Mouse (Mus musculus) olfactory bulb, adult 2 months (tissue): Measurements from ENCODE around the gene Bcas3. TPM values are rescaled to one million over a fixed set of nuclear protein-coding genes. Genes with fewer than 3 reads are reported as not detected.

Experiments
- H3K27ac ChIP-seq: fragments of 200-500 bp; 2 replicates; pipeline ENCODE4 v1.5.1; 2012; ENCODE audit warnings: low read depth, low read length; ENCODE audit not compliant: insufficient read depth
- H3K4me1 ChIP-seq: fragments of 200-500 bp; 2 replicates; pipeline ENCODE4 v1.6.1; 2012; ENCODE audit warnings: low read length; ENCODE audit not compliant: control insufficient read depth, insufficient read depth
- H3K4me3 ChIP-seq: fragments of 200-500 bp; 2 replicates; pipeline ENCODE4 v1.5.1; 2012; ENCODE audit warnings: mild to moderate bottlenecking, low read depth, low read length, moderate library complexity; ENCODE audit not compliant: insufficient read depth
- CTCF ChIP-seq: fragments of 200-500 bp; IDR thresholded peaks from 2 replicates; pipeline ENCODE4 v1.5.1; 2012; ENCODE audit warnings: low read depth, mild to moderate bottlenecking, low read length, moderate library complexity; ENCODE audit not compliant: insufficient read depth
- POLR2A ChIP-seq: fragments of 200-500 bp; IDR thresholded peaks from 2 replicates; pipeline ENCODE4 v1.6.1; 2012; ENCODE audit warnings: mild to moderate bottlenecking, low read depth, low read length, moderate library complexity; ENCODE audit not compliant: insufficient read depth
- WGBS: fragments of 180-500 bp; shearing (Covaris S2); methylation state at CpG from one replicate; pipeline ENCODE4 v1.1.7; 2018; 5-methylcytosine and 5-hydroxymethylcytosine counted together
- polyA plus RNA-seq: library from polyadenylated mRNA; stranded (reverse); fragments of >200 nt; gene quantifications from 2 replicates; pipeline ENCODE4 v1.2.4, GENCODE M21; 2012; ENCODE audit warnings: low replicate concordance; ENCODE audit not compliant: missing spikeins, insufficient read depth, insufficient read length

The Bcas3 gene
- polyA plus RNA-seq, 1 experiment = not detected

- H3K4me3 ChIP-seq = no peak overlapping the region
- TF ChIP-seq POLR2A (no peak), CTCF (no peak)
- WGBS = 5% methylated on average over 61 of the region's 61 CpGs
- H3K4me1 ChIP-seq = 0 out of 2 replicates have a peak, but pooled peaks cover 9% of the 10 kb centered on the region
- H3K27ac ChIP-seq = no peak overlapping the region
These were observed 476.8 kb downstream of the Bcas3 start for GRCm38 (mm10) chr11:85829520-85830440.

DNA sequence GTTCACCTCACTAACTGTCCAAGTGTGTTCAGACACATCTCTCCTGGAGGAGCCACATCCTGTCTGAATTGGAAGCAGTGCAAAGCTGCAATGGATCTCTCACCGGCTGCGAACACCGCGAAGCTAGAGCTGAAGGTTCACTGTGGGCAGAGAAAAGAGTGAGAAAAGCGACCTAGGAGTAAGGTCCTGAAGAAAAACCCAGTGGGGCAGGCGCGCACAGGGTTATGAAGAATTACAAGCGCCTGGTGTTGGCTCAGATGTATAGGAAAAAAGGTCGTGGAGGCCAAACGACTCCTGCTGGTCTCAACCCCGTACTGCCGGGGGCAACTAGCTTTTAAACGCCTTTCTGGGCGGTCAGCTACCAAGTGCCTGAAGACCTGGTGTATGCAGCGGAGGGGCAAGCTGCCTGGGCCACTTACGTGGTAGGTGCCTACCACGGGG lies 478.0 kb downstream of the Bcas3 start:
- Histone ChIP-seq H3K4me3 (no peak overlapping the region), H3K27ac (no peak overlapping the region), H3K4me1 (0 out of 2 replicates have a peak, but pooled peaks cover 9% of the 10 kb centered on the region)
- WGBS = 19% methylated on average over 17 of the region's 17 CpGs
- TF ChIP-seq POLR2A (no peak), CTCF (no peak)

DNA sequence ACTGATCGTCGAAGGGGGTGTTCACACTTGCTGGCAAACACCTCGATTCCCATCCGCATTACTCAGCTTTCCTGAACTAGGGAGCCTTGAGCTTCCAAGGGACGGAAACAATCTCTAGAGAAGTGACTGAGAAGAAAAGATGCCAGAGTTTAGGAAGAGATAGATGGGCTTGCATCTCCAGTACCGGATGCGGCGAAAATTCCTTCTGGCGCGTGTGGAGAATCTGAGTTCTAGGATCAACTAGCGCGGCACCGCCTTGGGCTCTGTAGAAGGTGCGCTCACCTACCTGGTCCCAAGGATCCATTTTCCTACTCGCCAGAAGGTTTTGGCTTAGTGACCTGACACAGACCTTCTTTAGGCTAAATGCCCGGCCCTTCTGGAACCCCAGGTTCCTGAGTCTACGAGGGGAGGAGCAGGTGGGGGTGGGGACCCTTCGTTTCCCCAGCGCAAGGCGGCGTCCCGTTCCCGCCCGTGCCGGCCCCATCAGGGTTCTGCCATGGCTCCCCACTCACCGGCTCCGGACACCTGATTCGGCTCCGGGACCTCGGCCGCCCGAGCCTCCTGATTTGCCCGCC lies 478.8 kb downstream of the Bcas3 start:
- no peak overlapping the region for H3K27ac ChIP-seq
- no peak for TF ChIP-seq POLR2A
- TF ChIP-seq CTCF = no peak
- 4% methylated on average over 33 of the region's 33 CpGs for WGBS
- H3K4me3 ChIP-seq = 0 out of 2 replicates have a peak overlapping the region, but pooled peaks have one; percentile 5
- 0 out of 2 replicates have a peak, but pooled peaks cover 9% of the 10 kb centered on the region for H3K4me1 ChIP-seq

GRCm38 (mm10) chr11:85832231-85832924 lies 479.4 kb downstream of the Bcas3 start, which contains the start of gene Tbx2:
TSS of gene Tbx2 (plus strand) at chr11:85832551.
- TF ChIP-seq CTCF = no peak
- no peak for TF ChIP-seq POLR2A
- WGBS = 2% methylated on average over 52 of the region's 52 CpGs

GRCm38 (mm10) chr11:85833081-85833521 lies 480.1 kb downstream of the Bcas3 start:
- H3K4me3 ChIP-seq = peak overlapping the region; percentile 27; the same call in 1 of the 2 replicates
- WGBS = 1% methylated on average over 54 of the region's 54 CpGs

More at GRCm38 (mm10) chr11:85832231-85832924, 479.4 kb downstream of the Bcas3 start, which contains the start of gene Tbx2:
- 0 out of 2 replicates have a peak, but pooled peaks cover 9% of the 10 kb centered on the region for H3K4me1 ChIP-seq
- H3K4me3 ChIP-seq = peak within 1 kb of the TSS; percentile 27; the same call in 1 of the 2 replicates
- H3K27ac ChIP-seq = no peak within 1 kb of the TSS

DNA sequence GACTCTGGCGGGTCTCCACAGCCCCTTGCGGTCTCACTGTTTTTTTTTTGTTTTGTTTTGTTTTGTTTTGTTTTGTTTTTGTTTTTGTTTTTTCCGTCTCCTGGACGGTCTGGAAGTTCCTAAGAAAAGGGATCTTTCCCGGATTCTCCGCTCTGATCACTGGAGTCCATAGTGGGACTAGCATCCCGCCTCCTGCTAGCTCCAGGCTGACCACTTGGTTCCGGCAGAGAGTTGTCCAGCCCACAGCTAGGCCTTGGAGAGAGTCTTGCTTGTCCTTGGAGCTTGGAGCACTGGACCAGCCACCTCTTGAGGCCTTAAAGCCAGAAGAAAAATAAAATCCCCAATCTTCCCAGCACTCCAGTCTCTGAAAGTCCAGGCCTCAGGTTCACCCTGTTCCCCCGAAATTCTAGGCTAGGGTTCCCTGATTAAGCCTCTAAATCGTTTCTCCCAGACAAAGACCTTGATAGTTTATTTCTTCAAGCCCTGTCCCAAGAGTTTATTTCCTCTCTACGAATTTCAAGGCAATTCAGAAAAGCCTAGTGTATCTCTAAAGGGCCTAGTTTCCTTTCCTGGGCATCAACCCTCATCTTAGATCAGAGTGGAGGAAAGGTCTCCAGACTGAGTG lies 480.9 kb downstream of the Bcas3 start:
- no peak for TF ChIP-seq CTCF
- TF ChIP-seq POLR2A = no peak
- Histone ChIP-seq H3K27ac (no peak overlapping the region), H3K4me1 (peaks cover 14% of the 10 kb centered on the region; the same call in 1 of the 2 replicates), H3K4me3 (no peak overlapping the region)
- 18% methylated on average over 11 of the region's 11 CpGs for WGBS

More at GRCm38 (mm10) chr11:85833081-85833521, 480.1 kb downstream of the Bcas3 start:
- H3K4me1 ChIP-seq = peaks cover 14% of the 10 kb centered on the region; the same call in 1 of the 2 replicates
- no peak overlapping the region for H3K27ac ChIP-seq
- TF ChIP-seq CTCF = no peak
- no peak for TF ChIP-seq POLR2A

DNA sequence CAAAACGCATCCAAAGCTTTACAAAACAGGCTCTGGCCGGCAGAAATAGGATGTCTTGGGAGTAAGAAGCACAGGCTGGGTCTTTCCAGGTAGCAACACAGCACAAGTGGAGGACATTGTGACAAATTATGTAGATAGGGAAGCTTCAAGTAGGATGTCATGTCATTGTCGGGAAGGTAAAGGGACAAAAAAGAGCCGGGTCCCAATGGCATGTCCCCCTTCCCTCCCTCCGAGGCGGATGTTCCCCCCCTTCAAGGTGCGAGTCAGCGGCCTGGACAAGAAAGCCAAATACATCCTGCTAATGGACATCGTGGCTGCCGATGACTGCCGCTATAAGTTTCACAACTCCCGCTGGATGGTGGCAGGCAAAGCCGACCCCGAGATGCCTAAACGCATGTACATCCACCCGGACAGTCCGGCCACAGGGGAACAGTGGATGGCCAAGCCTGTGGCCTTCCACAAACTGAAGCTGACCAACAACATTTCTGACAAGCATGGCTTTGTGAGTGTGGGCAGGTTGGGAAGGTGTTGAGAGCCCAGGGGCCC lies 481.5 kb downstream of the Bcas3 start:
- Histone ChIP-seq H3K4me1 (peaks cover 14% of the 10 kb centered on the region; the same call in 1 of the 2 replicates), H3K4me3 (no peak overlapping the region), H3K27ac (no peak overlapping the region)
- WGBS = 30% methylated on average over 17 of the region's 17 CpGs
- no peak for TF ChIP-seq POLR2A
- no peak for TF ChIP-seq CTCF
